Mouse (Mus musculus): ENCODE results near the gene Lipm. TPM values are rescaled to one million over a fixed set of nuclear protein-coding genes. Genes with fewer than 3 reads are reported as not detected.

Gene Lipm
- total RNA-seq (2021), result under 1 TPM in 1 of 2 experiments, not detected in 1; 0.52 TPM
- long read RNA-seq, experiment 1, partial matches to known transcripts, result 1 of 1 reads
- long read RNA-seq, experiment 1, other reads (novel, unspliced or antisense), result 0 of 1 reads
- long read RNA-seq, experiment 2, result 0 reads

DNA sequence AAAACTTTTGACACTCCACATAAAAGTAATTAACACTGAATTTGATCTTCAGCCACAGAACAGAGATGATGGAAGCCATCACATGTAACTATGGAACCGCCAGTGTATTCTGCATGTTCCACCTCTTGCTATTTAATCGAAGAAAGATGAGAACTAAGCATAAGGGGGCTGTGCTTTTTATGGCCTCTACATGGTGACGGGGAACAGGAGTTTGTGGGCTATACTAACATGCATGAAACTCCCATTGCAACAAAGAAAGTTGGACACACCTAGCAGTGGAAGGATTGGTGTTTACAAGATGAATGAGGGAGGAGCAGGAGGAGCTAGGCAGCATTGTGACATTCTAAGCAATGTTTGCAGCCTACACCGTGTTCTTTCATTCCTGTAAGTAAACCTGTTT is at the start of gene Lipm:
Gene Lipm, plus strand, starts transcription at position 301 of the 400 bp plus-strand sequence.
- no peak for DNase-seq (ENCODE audit: low spot score in 2 of 2)

- DNase-seq (ENCODE audit: low spot score in 2 of 2), result no peak
Measured at GRCm38 (mm10) chr19:34051502-34051901, 49.2 kb upstream of the Lipm start.

GRCm38 (mm10) chr19:34063547-34063946 is 37.2 kb upstream of the Lipm start:
- DNase-seq (ENCODE audit: low spot score in 2 of 2), result no peak

- no peak for DNase-seq (ENCODE audit: low spot score in 2 of 2)
Measured at GRCm38 (mm10) chr19:34064059-34064458, 36.7 kb upstream of the Lipm start.

DNA sequence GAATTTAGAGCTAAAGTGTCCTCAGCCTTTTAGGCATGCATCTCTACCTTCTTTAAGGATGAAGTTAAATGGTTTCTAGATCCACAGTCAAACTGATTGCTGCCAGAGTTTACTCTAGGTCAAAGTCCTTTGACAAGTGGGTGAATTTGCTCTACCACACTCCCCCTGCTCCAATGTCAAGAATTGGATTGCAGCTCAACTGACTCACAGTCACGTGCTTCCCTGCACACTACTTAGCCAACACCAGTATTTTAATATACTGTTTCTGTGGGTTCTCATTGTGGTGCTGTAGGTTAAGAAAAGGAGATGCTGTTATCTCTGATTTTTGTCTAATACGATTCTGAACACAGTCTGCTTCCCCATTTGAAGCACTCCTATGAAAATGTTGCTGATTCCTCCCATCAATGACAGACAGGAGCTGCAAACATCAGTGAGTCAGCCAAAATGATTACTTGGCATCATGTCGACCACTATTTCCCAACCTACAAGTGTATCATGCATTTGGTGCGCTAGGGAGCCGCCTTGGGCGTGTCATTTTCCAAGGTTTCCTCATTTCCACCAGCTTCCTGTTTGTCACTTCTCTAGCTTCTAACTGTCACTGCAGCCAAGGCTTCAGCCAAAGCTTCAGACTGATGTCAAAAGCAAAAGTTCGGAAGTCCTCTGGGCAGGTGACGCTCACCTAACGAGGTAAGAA is 33.8 kb upstream of the Lipm start, which contains the start of gene Lipn:
Gene Lipn, plus strand, starts transcription at position 580 of the 694 bp plus-strand sequence.
- no peak for DNase-seq (ENCODE audit: low spot score in 2 of 2)

GRCm38 (mm10) chr19:34074239-34074638 is 26.5 kb upstream of the Lipm start:
- no peak for DNase-seq (ENCODE audit: low spot score in 2 of 2)

DNA sequence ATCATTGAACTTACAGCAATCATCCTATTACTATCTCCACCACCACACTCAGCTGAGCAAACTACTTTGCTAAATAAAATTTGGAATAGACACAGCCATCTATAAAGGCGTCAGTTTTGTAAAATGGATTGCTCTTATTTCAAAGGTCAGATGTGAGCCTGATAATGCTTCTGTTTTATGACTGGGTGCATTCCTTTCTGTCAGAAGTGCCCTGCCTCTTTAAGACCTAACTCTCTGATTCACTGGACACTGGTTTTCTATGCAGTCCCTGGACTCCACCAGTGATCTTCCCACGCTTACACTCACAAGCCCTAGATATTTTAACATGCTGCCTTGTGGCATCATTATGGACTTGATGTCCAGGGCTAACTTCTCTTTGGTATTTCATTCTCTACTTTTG is 22.6 kb upstream of the Lipm start:
- no peak for DNase-seq (ENCODE audit: low spot score in 2 of 2)

DNA sequence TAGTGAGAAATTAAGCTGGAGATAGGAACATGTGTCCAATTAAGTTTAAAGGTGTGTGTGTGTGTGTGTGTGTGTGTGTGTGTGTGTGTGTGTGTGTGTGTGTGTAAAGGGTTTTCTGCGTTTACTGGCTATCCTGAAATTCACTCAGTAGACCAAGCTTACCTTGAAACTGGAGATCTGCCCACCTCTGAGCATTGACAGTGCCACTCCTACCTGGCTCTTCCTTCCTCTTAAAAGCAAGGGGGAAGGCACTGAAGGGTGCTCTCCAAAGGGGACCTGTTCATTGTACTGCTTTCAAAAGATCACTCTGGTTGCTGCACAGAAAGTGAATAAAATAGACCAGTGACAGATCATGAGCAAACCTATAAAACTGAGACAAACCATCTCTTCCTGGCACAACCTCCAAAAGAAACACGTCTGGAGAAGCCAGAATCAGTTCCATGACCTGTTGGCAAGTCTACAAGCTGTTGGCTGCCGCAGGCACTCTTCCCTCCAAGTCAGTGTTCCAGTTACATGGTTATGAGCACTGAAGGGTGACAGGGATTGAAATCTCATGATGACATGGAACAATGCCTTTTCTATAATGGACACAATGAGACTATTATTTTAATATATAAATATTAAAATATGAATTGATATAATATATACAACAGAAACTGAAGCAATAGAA is 11.6 kb upstream of the Lipm start:
- no peak for DNase-seq (ENCODE audit: low spot score in 2 of 2)

DNA sequence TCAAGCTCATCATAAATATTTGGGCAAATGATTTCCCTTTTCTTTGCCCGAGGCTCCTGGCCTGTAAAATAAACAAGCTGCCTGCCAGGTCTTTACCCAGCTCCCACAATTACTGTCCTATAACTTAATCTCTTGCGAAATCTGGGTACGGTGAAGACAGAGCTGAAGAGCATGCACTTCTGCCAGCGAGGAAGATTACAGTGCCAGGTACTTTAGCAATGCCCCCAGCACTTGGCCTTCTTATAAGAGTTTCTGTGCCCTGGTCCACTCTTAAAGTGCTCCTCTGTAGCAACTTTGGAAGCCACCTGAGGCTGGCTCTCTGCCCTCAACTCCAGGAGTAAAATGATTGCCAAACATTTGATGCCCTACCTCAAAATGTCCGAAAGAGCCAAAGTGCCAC is 5.4 kb upstream of the Lipm start:
- no peak for DNase-seq (ENCODE audit: low spot score in 2 of 2)

GRCm38 (mm10) chr19:34096228-34096627 is 4.5 kb upstream of the Lipm start:
- DNase-seq (ENCODE audit: low spot score in 2 of 2), result peak in 1 of 2 experiments; percentile 3

DNA sequence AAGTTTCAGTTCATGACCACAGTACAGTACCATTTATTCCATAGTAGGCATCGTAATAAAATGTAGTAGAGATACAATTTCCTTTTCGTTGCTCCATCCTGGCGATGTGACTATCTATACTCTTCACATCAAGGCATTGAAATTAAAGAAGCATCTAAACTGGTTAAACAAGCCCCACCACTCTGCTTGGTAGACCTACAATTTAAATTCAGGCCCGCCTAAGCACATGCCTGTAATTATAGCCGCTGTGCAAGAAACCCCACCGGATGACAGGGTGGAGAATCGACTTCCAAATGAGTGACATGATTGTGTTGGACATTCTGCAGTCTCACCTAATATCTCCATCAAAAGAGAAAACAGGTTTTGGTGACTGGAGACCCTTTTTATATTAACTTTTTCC is 1.2 kb downstream of the Lipm start:
- DNase-seq (ENCODE audit: low spot score in 2 of 2), result no peak

DNA sequence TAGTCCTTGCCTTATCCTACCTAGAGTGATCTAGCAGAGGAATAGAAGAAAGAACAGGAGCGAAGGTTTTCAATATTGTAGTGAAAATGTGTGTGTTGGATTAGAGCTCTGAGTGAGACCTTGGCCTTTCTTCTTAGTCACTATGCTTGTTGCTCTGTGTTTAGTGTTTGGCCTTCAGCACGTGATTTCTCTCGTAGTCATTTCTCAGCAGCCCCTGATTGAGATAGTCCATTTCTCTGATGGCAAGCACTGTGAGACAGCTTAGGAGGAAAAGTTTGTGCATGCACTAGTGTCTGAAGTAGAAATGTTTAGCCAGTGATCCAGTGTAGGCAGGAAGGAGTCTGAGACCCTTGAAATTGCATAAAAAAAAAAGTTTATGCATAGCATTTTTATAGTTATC is 4.1 kb downstream of the Lipm start:
- no peak for DNase-seq (ENCODE audit: low spot score in 2 of 2)

- DNase-seq (ENCODE audit: low spot score in 2 of 2), result no peak
Measured at GRCm38 (mm10) chr19:34119102-34119501, 18.4 kb downstream of the Lipm start.

- no peak for DNase-seq (ENCODE audit: low spot score in 2 of 2)
Measured at GRCm38 (mm10) chr19:34119653-34120052, 18.9 kb downstream of the Lipm start.

- DNase-seq (ENCODE audit: low spot score in 2 of 2), result no peak
Measured at GRCm38 (mm10) chr19:34120107-34120731, 19.5 kb downstream of the Lipm start.

DNA sequence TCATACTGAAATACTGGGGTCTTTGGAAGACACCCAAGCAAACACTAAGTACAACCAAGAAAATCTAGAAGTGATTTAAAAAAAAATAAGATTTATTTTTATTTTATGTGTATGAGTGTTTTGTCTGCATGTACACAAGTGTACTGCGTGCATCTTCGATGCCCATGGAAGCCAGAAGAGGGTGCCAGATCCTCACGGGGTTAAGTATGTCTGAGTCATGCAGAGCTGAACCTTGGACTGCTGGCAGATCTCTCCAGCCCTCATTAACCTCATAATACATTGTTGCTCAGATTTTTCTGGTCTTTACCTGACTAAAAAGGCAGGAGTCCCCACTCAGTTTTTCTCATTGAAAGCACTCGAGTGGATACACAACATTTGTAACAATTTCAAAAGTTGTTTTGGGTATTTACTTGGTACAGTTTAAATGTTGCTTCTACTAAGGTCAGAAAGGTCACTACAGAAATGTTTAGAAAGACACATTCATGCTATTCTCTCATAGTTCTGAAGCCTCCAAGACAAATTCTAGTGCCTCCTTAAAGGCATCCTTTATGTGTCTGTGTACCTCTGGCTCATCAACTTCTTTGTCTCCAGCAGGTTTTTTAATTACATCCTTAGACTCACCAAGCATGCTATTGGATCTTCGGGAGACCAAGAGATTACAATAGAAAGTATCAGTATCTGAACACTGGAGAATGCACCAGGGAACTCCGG is 38.1 kb downstream of the Lipm start:
- DNase-seq (ENCODE audit: low spot score in 2 of 2), result no peak

- no peak for DNase-seq (ENCODE audit: low spot score in 2 of 2)
Measured at GRCm38 (mm10) chr19:34139431-34140046, 38.8 kb downstream of the Lipm start.

DNA sequence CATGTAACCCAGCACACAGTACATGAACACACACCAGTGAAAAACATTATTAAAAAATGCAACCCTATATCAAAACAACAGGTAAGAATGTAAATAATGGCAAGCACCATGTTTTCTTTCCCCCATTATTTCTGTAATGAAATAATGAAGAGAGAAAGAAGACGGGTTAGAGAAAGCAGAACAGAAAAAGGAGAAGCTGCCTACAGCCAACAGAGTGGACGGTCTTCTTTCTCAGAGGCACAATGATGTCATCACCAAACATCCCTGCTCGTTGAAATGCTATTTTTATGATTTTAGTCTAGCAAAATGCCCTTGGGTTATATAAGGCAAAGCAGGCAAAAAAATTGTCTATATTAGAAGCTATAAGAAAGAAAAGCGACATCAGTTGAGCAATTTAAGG is 47.7 kb downstream of the Lipm start:
- no peak for DNase-seq (ENCODE audit: low spot score in 2 of 2)

- DNase-seq (ENCODE audit: low spot score in 2 of 2), result peak in 1 of 2 experiments; percentile 14
Measured at GRCm38 (mm10) chr19:34151909-34152308, 51.2 kb downstream of the Lipm start.

- no peak for DNase-seq (ENCODE audit: low spot score in 2 of 2)
Measured at GRCm38 (mm10) chr19:34153263-34154144, 52.8 kb downstream of the Lipm start.
